Mouse (Mus musculus) erythroblast, adult 5-6 weeks (primary cell): ENCODE data around the gene B4gat1. TPM values are rescaled to one million over a fixed set of nuclear protein-coding genes. Genes with fewer than 3 reads are reported as not detected.
A peak's percentile ranks its signal among the peaks of the same experiment; 100 is the strongest.

ENCODE experiments used
- ATAC-seq: replicated peaks from 2 replicates; pipeline ENCODE4 v1.8.0; 2016; ENCODE audit warnings: moderate number of reproducible peaks, mild to moderate bottlenecking, moderate TSS enrichment, inconsistent platforms; ENCODE audit not compliant: poor library complexity, low FRiP score, severe bottlenecking
- total RNA-seq, 2 experiments: library from RNA; stranded (forward) in 1 of 2; stranded (reverse) in 1 of 2; fragments of 150-400 nt in 1 of 2; fragments of 200-764, 138-1000 nt in 1 of 2; gene quantifications; 2 replicates each; pipeline versions ENCODE4 v1.2.3 to v1.2.4; 2015 to 2017; ENCODE audit warnings: low replicate concordance in 2 of 2

B4gat1 gene
- total RNA-seq, 2 experiments from 2014 or later = 1.2 TPM; not detected in 1

- ATAC-seq = 0 out of 2 replicates have a peak, but pooled peaks have one; percentile 34
These were observed 17.6 kb downstream of the B4gat1 start for GRCm38 (mm10) chr19:5056251-5056650.

- no peak for ATAC-seq
These were observed 19.5 kb downstream of the B4gat1 start for GRCm38 (mm10) chr19:5057876-5058775.

DNA sequence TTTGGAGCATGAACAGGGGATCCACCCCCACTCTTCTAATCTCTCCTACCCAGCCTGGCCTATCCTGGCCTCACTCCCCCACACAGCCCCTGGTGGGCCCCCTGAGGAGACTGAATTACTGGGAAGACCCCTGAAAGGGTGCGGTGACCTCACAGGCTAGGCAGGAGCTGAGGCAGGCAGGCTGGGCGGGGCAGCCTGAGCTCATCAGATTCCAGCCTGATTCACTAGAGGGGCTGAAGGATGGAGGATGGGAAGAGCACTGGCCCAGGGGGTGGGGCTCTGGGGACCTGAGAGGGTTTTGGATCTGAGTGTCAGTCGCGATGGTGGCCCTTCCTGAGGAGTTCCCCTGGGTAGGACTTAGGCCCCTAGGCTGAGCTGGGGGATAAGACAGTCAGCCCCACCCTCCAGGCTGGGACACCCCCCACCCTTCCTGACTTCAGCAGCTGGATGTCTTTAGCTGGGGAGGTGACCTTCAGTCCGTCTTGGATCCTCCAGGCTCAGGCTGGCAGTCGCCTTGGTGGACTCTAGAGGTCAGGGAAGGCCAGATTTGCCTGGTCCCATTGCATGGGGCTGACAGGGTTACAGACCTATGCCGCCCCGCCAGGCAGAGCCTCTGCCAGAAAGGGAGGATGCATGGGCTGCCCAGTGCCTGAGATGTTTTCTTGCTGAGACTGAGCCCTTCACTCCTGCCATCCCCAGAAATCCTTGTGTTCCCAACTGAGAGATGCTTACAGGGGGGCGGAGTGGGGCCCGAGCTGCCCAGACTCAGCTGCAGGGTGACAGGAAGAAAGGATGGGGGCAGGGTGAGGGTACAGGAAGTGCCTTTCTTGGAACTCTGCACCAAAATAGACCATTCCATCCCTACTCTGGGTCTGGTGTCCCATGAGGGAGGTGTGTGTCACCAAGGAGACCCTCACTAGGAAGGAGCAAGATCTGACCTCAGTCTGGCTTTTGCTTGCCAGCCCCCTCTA is 20.5 kb downstream of the B4gat1 start:
- no peak for ATAC-seq

DNA sequence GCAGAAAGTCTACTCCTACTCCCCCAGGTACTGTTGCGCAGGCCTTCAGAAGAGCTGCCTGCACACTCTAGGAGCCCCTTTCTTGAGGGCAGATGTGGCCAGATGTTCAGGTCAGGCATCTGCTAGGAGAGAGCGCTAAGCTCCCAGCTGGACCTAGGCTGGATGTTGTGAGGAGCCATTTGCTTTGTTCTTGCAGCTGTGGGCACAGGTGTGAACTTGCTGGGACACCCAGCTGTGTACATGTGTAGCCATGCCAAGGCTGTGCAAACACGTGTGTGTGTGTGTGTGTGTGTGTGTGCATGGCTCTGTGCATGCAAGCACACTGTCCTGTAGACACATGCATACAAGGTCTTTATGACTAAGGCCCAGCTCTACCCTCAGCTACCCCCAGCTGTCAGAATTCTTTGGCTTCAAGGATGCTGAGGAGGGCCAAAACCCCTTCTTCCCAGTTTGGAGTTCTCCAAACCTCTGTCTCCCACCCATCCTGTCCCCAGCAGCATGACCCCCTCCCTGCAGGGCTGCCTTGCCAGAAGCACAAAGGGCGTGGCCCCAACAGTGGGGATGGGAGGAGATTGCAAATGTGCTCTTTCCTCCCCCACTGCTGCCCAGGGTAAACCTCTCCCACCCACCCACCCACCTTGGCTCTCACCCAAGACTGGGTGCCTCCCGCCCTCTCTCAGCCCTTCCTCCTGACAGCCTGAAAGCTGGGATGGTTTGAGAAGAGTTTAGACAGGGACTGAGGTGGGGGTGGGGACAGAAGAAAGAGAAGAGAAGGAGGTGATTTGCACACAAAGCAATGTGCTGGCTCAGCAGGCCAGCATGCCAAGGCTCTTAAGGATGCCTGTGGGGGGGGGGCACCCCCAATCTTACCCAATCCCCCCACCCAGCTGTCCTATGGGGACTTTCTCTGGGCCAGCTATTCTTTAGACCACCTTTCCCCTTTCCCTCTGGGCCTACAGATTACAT is 22.0 kb downstream of the B4gat1 start:
- no peak for ATAC-seq

- ATAC-seq = no peak
These were observed 23.4 kb downstream of the B4gat1 start for GRCm38 (mm10) chr19:5062041-5062440.

GRCm38 (mm10) chr19:5062446-5062845 is 23.8 kb downstream of the B4gat1 start:
- no peak for ATAC-seq

- ATAC-seq = no peak
These were observed 26.5 kb downstream of the B4gat1 start for GRCm38 (mm10) chr19:5065104-5065503.

- ATAC-seq = peak; percentile 64
These were observed 28.6 kb downstream of the B4gat1 start for GRCm38 (mm10) chr19:5067040-5067799.

DNA sequence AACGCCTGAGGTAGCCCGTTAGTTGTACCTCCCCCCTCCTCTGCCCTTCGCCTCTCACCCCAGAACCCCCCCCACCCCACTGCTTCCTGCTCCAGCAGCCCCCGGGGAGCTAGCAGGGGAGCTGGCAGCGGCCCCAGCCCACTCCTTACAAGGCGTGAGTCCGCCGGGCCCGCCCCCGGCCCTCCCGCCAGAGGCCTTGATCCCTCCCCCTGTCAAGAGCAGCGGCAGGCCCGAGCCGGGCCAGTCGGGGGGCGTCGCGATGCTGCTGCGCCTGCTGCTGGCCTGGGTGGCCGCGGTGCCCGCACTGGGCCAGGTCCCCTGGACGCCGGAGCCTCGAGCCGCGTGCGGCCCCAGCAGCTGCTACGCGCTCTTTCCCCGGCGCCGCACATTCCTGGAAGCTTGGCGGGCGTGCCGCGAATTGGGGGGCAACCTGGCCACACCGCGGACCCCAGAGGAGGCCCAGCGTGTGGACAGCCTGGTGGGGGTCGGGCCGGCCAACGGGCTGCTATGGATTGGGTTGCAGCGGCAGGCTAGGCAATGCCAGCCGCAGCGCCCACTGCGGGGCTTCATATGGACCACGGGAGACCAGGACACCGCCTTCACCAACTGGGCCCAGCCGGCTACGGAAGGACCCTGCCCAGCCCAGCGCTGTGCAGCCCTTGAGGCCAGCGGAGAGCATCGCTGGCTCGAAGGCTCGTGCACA is 29.4 kb downstream of the B4gat1 start, which contains the start of gene Cd248:
Cd248 (plus strand) TSS at position 212 of the 703 bp plus-strand sequence.
- ATAC-seq = no peak

GRCm38 (mm10) chr19:5068570-5069234 is 30.1 kb downstream of the B4gat1 start:
- no peak for ATAC-seq

DNA sequence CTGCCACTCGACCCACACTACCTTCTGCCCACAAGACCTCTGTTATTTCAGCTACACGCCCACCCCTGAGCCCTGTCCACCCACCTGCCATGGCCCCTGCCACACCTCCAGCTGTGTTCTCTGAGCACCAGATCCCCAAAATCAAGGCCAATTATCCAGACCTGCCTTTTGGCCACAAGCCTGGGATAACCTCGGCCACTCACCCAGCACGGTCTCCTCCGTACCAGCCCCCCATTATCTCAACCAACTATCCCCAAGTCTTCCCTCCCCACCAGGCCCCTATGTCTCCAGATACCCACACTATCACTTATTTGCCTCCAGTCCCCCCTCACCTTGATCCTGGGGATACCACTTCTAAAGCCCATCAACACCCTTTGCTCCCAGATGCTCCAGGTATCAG is 30.9 kb downstream of the B4gat1 start:
- no peak for ATAC-seq

DNA sequence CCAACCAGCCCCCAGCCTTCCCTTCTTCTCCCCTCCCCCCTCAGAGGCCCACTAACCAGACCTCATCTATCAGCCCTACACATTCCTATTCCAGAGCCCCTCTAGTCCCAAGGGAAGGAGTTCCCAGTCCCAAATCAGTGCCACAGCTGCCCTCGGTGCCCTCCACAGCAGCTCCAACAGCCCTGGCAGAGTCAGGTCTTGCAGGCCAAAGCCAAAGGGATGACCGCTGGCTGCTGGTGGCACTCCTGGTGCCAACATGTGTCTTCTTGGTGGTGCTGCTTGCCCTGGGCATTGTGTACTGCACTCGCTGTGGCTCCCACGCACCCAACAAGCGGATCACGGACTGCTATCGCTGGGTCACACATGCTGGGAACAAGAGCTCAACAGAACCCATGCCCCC is 31.4 kb downstream of the B4gat1 start:
- no peak for ATAC-seq

DNA sequence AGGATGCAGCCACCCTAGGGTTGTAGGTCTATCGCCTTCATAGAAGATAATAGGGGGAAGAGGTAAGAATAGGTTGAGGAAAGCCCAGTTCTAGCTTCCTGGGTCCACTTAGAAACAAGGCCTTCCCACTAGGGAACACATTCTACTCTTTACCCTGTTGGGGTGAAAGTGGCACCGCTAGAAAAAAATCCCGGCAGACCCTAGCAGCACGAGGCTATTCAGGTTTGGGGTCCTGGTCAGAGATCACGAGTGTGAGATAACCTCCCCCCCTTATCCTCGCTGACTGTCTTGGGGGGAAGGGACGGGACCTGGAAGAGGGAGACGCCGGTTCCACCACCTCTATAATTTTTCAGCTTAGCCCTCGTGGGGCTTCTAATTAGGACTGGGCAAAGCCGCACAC is 32.5 kb downstream of the B4gat1 start:
- no peak for ATAC-seq

GRCm38 (mm10) chr19:5071545-5072369 is 33.1 kb downstream of the B4gat1 start:
- ATAC-seq = peak; percentile 74

DNA sequence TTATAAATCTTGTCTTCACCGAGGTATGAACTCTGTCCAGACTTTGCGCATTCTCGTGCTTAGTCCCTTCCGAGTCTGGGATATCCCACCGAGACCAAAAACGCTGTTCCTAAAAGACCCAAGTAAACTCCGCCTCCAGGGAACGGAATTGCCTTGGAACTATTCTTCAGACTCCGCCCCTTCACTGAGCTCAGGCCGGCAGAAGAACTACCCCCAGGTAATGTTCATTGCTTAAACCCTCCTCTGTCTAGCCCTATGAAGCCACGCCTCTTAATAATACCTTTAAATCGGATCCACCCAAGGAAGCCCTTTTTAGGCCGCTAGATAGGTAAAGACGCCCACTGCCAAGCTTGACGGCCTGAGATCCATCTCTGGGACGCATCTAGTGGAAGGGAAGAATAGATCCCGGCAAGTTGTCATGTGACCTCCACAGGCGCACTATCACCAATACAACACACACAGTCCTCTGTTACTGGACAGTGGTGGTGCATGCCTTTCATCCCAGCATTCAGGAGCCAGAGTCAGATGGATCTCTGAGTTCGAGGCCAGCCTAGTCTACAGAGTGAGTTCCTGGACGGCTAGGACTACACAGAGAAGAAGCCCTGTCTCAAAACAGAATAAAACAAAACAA is 33.9 kb downstream of the B4gat1 start:
- 0 out of 2 replicates have a peak, but pooled peaks have one; percentile 13 for ATAC-seq

- ATAC-seq = 0 out of 2 replicates have a peak, but pooled peaks have one; percentile 40
These were observed 34.4 kb downstream of the B4gat1 start for GRCm38 (mm10) chr19:5073028-5073427.
